In genomic region chr10:115520200-115521080, GRCm38 (mm10) we compare ENCODE assay signal across 13 mouse cellular contexts. TPM values are rescaled to one million over a fixed set of nuclear protein-coding genes. Genes with fewer than 3 reads are reported as not detected.
DNase-seq lines count a peak whose midpoint lies in the region; ATAC-seq lines count a peak whose summit lies in the region.
"Had no signal": no experiment of that assay in that cellular context is flagged by ENCODE, and none has a peak within 500 bp of the region (broad histone marks: within the 10 kb centered on the region; RNA-seq: fewer than 3 reads in every experiment).

No protein-coding gene starts in this region.

- no peaks in the 10 kb centered on the region for H3K36me3 ChIP-seq in midbrain, embryonic 10.5 days
- no peaks in the 10 kb centered on the region for H3K36me3 ChIP-seq in midbrain, embryonic 15.5 days (replicated peaks)
- no peaks in the 10 kb centered on the region for H3K36me3 ChIP-seq in embryonic facial prominence, embryonic 15.5 days
- H3K36me3 ChIP-seq in limb, embryonic 12.5 days, result no peaks in the 10 kb centered on the region
- H3K36me3 ChIP-seq: heart, embryonic 15.5 days; lung, embryonic 15.5 days; stomach, embryonic 15.5 days had no signal

- no peaks in the 10 kb centered on the region for H3K9me3 ChIP-seq in midbrain, embryonic 10.5 days (replicated peaks)
- no peaks in the 10 kb centered on the region for H3K9me3 ChIP-seq in midbrain, embryonic 15.5 days
- no peaks in the 10 kb centered on the region for H3K9me3 ChIP-seq in embryonic facial prominence, embryonic 15.5 days (replicated peaks)
- no peaks in the 10 kb centered on the region for H3K9me3 ChIP-seq in limb, embryonic 12.5 days
- H3K9me3 ChIP-seq: heart, embryonic 15.5 days; lung, embryonic 15.5 days; stomach, embryonic 15.5 days had no signal

- peaks cover 16% of the 10 kb centered on the region; the same call in 1 of the 2 replicates for H3K27me3 ChIP-seq in midbrain, embryonic 10.5 days (ENCODE audit: low read depth, poor library complexity, severe bottlenecking)
- 0 out of 2 replicates have a peak, but pooled peaks cover 3% of the 10 kb centered on the region for H3K27me3 ChIP-seq in midbrain, embryonic 15.5 days (replicated peaks)
- H3K27me3 ChIP-seq in embryonic facial prominence, embryonic 15.5 days, result no peaks in the 10 kb centered on the region
- no peaks in the 10 kb centered on the region for H3K27me3 ChIP-seq in limb, embryonic 12.5 days
- H3K27me3 ChIP-seq: heart, embryonic 15.5 days; lung, embryonic 15.5 days; stomach, embryonic 15.5 days had no signal

- ATAC-seq in midbrain, embryonic 15.5 days (replicated peaks), result no peak
- ATAC-seq in embryonic facial prominence, embryonic 15.5 days (ENCODE audit: insufficient number of reproducible peaks, low FRiP score, low TSS enrichment, low read depth), result no peak
- peak; percentile 64 for ATAC-seq in limb, embryonic 12.5 days (ENCODE audit: insufficient number of reproducible peaks, insufficient read depth, low FRiP score, low TSS enrichment, low read depth)
- no peak for ATAC-seq in CD4-positive, CD25-positive, alpha-beta regulatory T cell, adult 4 months

- H3K4me3 ChIP-seq in midbrain, embryonic 10.5 days, result no peak overlapping the region
- no peak overlapping the region for H3K4me3 ChIP-seq in midbrain, embryonic 15.5 days
- no peak overlapping the region; the same call in 1 of the 2 replicates for H3K4me3 ChIP-seq in embryonic facial prominence, embryonic 15.5 days (replicated peaks)
- peak overlapping the region; percentile 6; the same call in 1 of the 2 replicates for H3K4me3 ChIP-seq in limb, embryonic 12.5 days (replicated peaks)
- H3K4me3 ChIP-seq: heart, embryonic 15.5 days; lung, embryonic 15.5 days; stomach, embryonic 15.5 days had no signal

- WGBS in midbrain, embryonic 10.5 days, result 40% methylated on average over 17 of the region's 17 CpGs
- 24% methylated on average over 17 of the region's 17 CpGs for WGBS in midbrain, embryonic 15.5 days
- 24% methylated on average over 17 of the region's 17 CpGs for WGBS in embryonic facial prominence, embryonic 15.5 days
- WGBS in limb, embryonic 12.5 days, result 22% methylated on average over 17 of the region's 17 CpGs

- peak; percentile 22 for DNase-seq in midbrain, embryonic 10.5 days (ENCODE audit: low spot score)
- DNase-seq in thymus, postnatal 0 days (ENCODE audit: low spot score), result no peak
- no peak for DNase-seq in thymus, adult 18-20 months
- DNase-seq in lung, adult 18-20 months, result no peak
- DNase-seq: kidney, adult 9 months; right cerebral cortex, postnatal 14 days had no signal

- no peak overlapping the region for H3K4me2 ChIP-seq in midbrain, embryonic 15.5 days
- peak overlapping the region; percentile 31 for H3K4me2 ChIP-seq in embryonic facial prominence, embryonic 15.5 days (replicated peaks)
- H3K4me2 ChIP-seq in limb, embryonic 12.5 days, result peak overlapping the region; percentile 52
- H3K4me2 ChIP-seq: heart, embryonic 15.5 days; lung, embryonic 15.5 days; stomach, embryonic 15.5 days had no signal

- no peak overlapping the region for H3K27ac ChIP-seq in midbrain, embryonic 10.5 days (replicated peaks)
- H3K27ac ChIP-seq in midbrain, embryonic 15.5 days, result no peak overlapping the region
- peak overlapping the region; percentile 39; the same call in 1 of the 2 replicates for H3K27ac ChIP-seq in embryonic facial prominence, embryonic 15.5 days (replicated peaks)
- peak overlapping the region; percentile 86 for H3K27ac ChIP-seq in limb, embryonic 12.5 days
- H3K27ac ChIP-seq: heart, embryonic 15.5 days; lung, embryonic 15.5 days; stomach, embryonic 15.5 days had no signal

- H3K4me1 ChIP-seq in midbrain, embryonic 10.5 days, result peaks cover 26% of the 10 kb centered on the region
- no peaks in the 10 kb centered on the region for H3K4me1 ChIP-seq in midbrain, embryonic 15.5 days
- H3K4me1 ChIP-seq in embryonic facial prominence, embryonic 15.5 days, result peaks cover 8% of the 10 kb centered on the region; the same call in 1 of the 2 replicates
- peaks cover 23% of the 10 kb centered on the region for H3K4me1 ChIP-seq in limb, embryonic 12.5 days (replicated peaks)
- H3K4me1 ChIP-seq: heart, embryonic 15.5 days; lung, embryonic 15.5 days; stomach, embryonic 15.5 days had no signal

- H3K9ac ChIP-seq in midbrain, embryonic 15.5 days, result no peak overlapping the region
- no peak overlapping the region for H3K9ac ChIP-seq in embryonic facial prominence, embryonic 15.5 days
- no peak overlapping the region for H3K9ac ChIP-seq in limb, embryonic 12.5 days (replicated peaks)
- H3K9ac ChIP-seq: heart, embryonic 15.5 days; lung, embryonic 15.5 days; stomach, embryonic 15.5 days had no signal

RNA-seq across cellular contexts. Expression of gene A930009A15Rik, which starts 49.3 kb away (rescaled TPM):
- 0.31 and 1.1 TPM in 2 replicates for polyA plus RNA-seq in midbrain, embryonic 10.5 days (2016; fragmentation: Nextera tagmentation; extraction: Ambion mirVana)
- 0.64 and 0.67 TPM in 2 replicates for polyA plus RNA-seq in midbrain, embryonic 15.5 days (2015; fragmentation: Nextera tagmentation; extraction: Ambion mirVana)
- polyA plus RNA-seq in embryonic facial prominence, embryonic 15.5 days (2015; fragmentation: Nextera tagmentation; extraction: Ambion mirVana), result not detected in 2 replicates
- not detected in 2 replicates for polyA plus RNA-seq in limb, embryonic 12.5 days (2016; fragmentation: Nextera tagmentation; extraction: Ambion mirVana)
- polyA plus RNA-seq in thymus, postnatal 0 days (2015; fragmentation: Nextera tagmentation; extraction: Ambion mirVana), result not detected in 2 replicates
- not detected for polyA plus RNA-seq in CD4-positive, CD25-positive, alpha-beta regulatory T cell, adult 4 months (2017; shearing (Covaris generic))
- polyA plus RNA-seq: heart, embryonic 15.5 days; lung, embryonic 15.5 days; stomach, embryonic 15.5 days had no signal

Comparison
In these comparisons a context has a peak if more than half of its experiments do, and no peak if none do; other contexts are left out.
1. H3K27ac ChIP-seq: peak in embryonic facial prominence, embryonic 15.5 days (single experiment) and limb, embryonic 12.5 days (single experiment); none in midbrain, embryonic 10.5 days (single experiment) and midbrain, embryonic 15.5 days (single experiment).